Mouse (Mus musculus) liver, embryonic 14.5 days (tissue): ENCODE results near the gene Lamp1. TPM values are rescaled to one million over a fixed set of nuclear protein-coding genes. Genes with fewer than 3 reads are reported as not detected.

Experiments used
- ATAC-seq: fragments of 200-750 bp; cut with Nextera tagmentation; 2 replicates; pipeline ENCODE4 v1.8.0; 2017; ENCODE audit warnings: moderate number of reproducible peaks, mild to moderate bottlenecking, moderate library complexity; ENCODE audit not compliant: insufficient read depth
- DNase-seq, 3 experiments: peaks; one replicate each; pipeline ENCODE4 v3.0.0-alpha.2; 2012 to 2013; ENCODE audit warnings: low read depth in 3 of 3, low spot score in 3 of 3
- H3K27ac ChIP-seq: fragments of 300-500 bp; sonication (generic); 2 replicates; pipeline ENCODE4 v1.5.1; 2014; ENCODE audit warnings: moderate library complexity, mild to moderate bottlenecking, control low read depth, inconsistent platforms
- H3K27me3 ChIP-seq: fragments of 300-500 bp; sonication (generic); 2 replicates; pipeline ENCODE4 v1.6.1; 2014; ENCODE audit warnings: mild to moderate bottlenecking, low read length, moderate library complexity; ENCODE audit not compliant: control insufficient read depth, insufficient read depth
- H3K36me3 ChIP-seq: fragments of 300-500 bp; sonication (generic); replicated peaks from 2 replicates; pipeline ENCODE4 v1.6.1; 2014; ENCODE audit warnings: low read depth; ENCODE audit not compliant: control insufficient read depth, insufficient read depth
- H3K4me1 ChIP-seq, 2 experiments: fragments of 200-500 bp in 1 of 2; fragments of 300-500 bp in 1 of 2; sonication (generic) in 1 of 2; replicated peaks; 2 replicates each; pipeline ENCODE4 v1.6.1; 2012 to 2014; ENCODE audit warnings: antibody characterized with exemption in 1 of 2, inconsistent platforms in 1 of 2, low read length in 1 of 2; ENCODE audit not compliant: control insufficient read depth in 2 of 2, insufficient read depth in 2 of 2
- H3K4me2 ChIP-seq: fragments of 300-500 bp; sonication (generic); 2 replicates; pipeline ENCODE4 v1.6.1; 2014; ENCODE audit warnings: low read depth, mild to moderate bottlenecking, control low read depth, moderate library complexity
- H3K4me3 ChIP-seq, 2 experiments: fragments of 200-500 bp in 1 of 2; fragments of 300-500 bp in 1 of 2; sonication (generic) in 1 of 2; 2 replicates each; pipeline ENCODE4 v1.5.1; 2012 to 2014; ENCODE audit warnings: low read depth in 2 of 2, low read length in 2 of 2, mild to moderate bottlenecking in 2 of 2, control low read depth in 1 of 2, inconsistent platforms in 1 of 2, moderate library complexity in 1 of 2; ENCODE audit not compliant: insufficient read depth in 1 of 2
- H3K9ac ChIP-seq: fragments of 300-500 bp; sonication (generic); replicated peaks from 2 replicates; pipeline ENCODE4 v1.6.1; 2014; ENCODE audit warnings: mild to moderate bottlenecking, control low read depth, moderate library complexity
- H3K9me3 ChIP-seq: fragments of 300-500 bp; sonication (generic); 2 replicates; pipeline ENCODE4 v1.6.1; 2016; ENCODE audit warnings: low read length, mixed read lengths; ENCODE audit not compliant: control insufficient read depth
- CTCF ChIP-seq: IDR thresholded peaks from 2 replicates; pipeline ENCODE4 v1.5.1; 2016; ENCODE audit warnings: antibody characterized with exemption, low read depth, control low read depth
- EP300 ChIP-seq: IDR thresholded peaks from 2 replicates; pipeline ENCODE4 v1.6.1; 2016; ENCODE audit warnings: antibody characterized with exemption, low read depth
- WGBS: fragments of 180-500 bp; shearing (Covaris S2); extraction: QIAGEN DNeasy Blood & Tissue Kit; methylation state at CpG from one replicate; pipeline ENCODE4 v1.1.7; 2014; ENCODE audit not compliant: insufficient replicate concordance; 5-methylcytosine and 5-hydroxymethylcytosine counted together
- polyA plus RNA-seq, 2 experiments: library from polyadenylated mRNA; depleted of rRNA in 1 of 2; stranded (reverse) in 1 of 2; unstranded in 1 of 2; fragments of >200 nt; fragmentation: Nextera tagmentation in 1 of 2; extraction: Ambion mirVana in 1 of 2; gene quantifications; 2 replicates each; pipeline versions ENCODE4 v1.2.1 to v1.2.3; 2012 to 2014

Gene Lamp1
- polyA plus RNA-seq, 2 experiments, result 137 to 178 TPM

DNA sequence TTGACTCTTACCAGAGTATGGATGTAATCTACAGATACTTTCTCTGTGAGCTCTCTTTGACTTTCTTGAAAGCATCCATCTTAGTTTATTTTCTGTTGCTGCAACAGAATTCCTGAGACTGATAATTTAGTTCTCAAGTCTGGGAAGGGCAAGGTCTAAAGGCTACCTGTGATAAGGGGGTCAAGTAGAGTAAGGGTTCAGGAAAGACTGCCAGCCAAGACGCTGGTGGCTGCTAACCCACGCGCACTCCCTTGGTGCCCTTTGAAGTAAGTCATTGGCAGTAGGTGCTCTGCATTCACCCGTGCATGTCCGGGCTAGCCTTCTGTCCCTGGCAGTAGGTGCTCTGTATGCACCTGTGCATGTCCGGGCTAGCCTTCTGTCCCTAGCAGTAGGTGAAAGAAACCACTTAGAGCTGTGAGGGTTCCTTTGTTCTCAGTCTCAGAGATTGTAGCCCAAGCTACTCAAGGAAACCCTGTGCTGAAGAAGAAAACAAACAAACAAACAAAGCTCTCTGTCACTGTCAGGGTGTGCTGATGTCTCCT, 19.2 kb upstream of the Lamp1 start:
- TF ChIP-seq CTCF, result no peak
- no peak for TF ChIP-seq EP300
- ATAC-seq, result no peak
- H3K4me3 ChIP-seq, result no peak overlapping the region

DNA sequence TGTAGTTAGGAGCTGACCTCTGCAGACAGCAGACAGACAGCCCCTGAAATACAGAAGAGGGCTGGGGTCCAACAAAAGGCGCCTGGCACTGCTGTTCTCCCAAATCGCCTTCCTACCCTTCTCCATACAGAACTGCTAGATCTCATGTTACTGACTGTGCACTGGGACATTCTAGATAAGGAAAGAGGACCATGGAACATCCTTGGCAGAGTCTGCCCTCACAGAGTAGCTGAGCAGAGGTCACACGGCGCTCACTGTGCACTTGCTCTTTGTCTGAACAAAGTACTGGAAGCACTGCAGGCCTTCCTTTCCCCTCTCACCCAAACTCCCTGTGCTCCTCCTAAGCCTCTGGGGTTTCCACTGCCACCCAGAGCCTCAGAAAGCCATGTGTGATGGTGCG, 17.3 kb upstream of the Lamp1 start:
- Histone ChIP-seq H3K36me3 (peaks cover 94% of the 10 kb centered on the region), H3K4me1 (no peaks in the 10 kb centered on the region), H3K27ac (no peak overlapping the region), H3K27me3 (no peaks in the 10 kb centered on the region), H3K9ac (no peak overlapping the region), H3K4me2 (no peak overlapping the region), H3K4me3 (no peak overlapping the region), H3K9me3 (no peaks in the 10 kb centered on the region)
- DNase-seq (no peak), ATAC-seq (no peak)
- 83% methylated on average over 5 of the region's 5 CpGs for WGBS
- TF ChIP-seq CTCF, result no peak
- TF ChIP-seq EP300, result no peak

More for the DNA sequence above, 19.2 kb upstream of the Lamp1 start:
- Histone ChIP-seq H3K36me3 (peaks cover 93% of the 10 kb centered on the region), H3K27me3 (no peaks in the 10 kb centered on the region), H3K4me2 (no peak overlapping the region), H3K4me1 (no peaks in the 10 kb centered on the region), H3K9me3 (no peaks in the 10 kb centered on the region), H3K27ac (no peak overlapping the region), H3K9ac (no peak overlapping the region)
- WGBS, result 85% methylated on average over 6 of the region's 6 CpGs
- no peak for DNase-seq

GRCm38 (mm10) chr8:13148476-13148875, 10.5 kb upstream of the Lamp1 start:
- Histone ChIP-seq H3K27me3 (no peaks in the 10 kb centered on the region), H3K4me3 (no peak overlapping the region), H3K36me3 (peaks cover 50% of the 10 kb centered on the region), H3K4me1 (no peaks in the 10 kb centered on the region), H3K9me3 (no peaks in the 10 kb centered on the region), H3K9ac (no peak overlapping the region), H3K27ac (no peak overlapping the region), H3K4me2 (no peak overlapping the region)
- TF ChIP-seq CTCF (no peak), EP300 (no peak)
- DNase-seq, result no peak
- WGBS, result 65% methylated on average over 2 of the region's 2 CpGs
- ATAC-seq, result no peak

DNA sequence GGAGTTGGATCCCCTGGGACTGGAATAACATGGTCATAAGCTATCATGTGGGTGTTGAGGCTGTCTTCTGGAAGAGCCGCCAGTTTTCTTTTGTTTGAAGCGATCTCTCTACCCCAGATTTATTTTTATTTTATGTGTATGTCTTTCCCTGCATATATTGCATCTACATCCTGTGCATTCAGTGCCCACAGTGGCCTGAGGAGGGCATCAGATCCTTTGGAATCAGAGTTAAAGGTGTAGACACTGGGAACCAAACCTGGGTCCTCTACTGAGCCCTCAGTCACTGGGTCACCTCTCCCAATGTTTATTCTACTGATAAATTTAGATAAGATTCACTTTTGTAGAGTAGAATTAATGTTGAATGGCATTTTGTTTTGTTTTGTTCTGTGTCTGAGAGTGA, 9.7 kb upstream of the Lamp1 start:
- Histone ChIP-seq H3K4me3 (no peak overlapping the region), H3K9ac (no peak overlapping the region), H3K27ac (no peak overlapping the region), H3K9me3 (no peaks in the 10 kb centered on the region), H3K27me3 (no peaks in the 10 kb centered on the region), H3K4me1 (no peaks in the 10 kb centered on the region), H3K4me2 (no peak overlapping the region), H3K36me3 (peaks cover 44% of the 10 kb centered on the region)
- no peak for DNase-seq
- TF ChIP-seq EP300, result no peak
- TF ChIP-seq CTCF, result peak; percentile 30; the same call in 1 of the 2 replicates
- no peak for ATAC-seq
- WGBS, result 85% methylated on average over 2 of the region's 2 CpGs

DNA sequence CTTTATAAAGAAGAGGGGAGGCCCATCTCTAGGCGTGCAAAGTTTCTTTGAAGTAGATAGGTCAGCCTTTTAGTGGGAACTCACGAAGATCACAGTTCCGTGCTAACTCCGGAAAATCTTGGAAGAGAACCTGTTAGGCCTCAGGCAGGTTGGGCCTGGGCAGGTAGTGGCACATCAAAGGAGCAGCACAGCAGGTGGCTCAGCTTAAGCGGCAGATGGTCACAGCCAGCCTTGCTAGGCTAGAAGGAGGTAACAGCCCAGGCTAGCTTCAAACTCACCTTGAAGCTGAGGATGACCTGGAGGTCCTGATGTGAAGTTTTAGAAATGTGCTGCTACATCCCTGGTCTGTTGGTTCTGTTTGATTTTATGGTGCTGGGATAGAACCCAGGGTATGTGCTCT, 9.1 kb upstream of the Lamp1 start:
- TF ChIP-seq EP300, result no peak
- TF ChIP-seq CTCF, result no peak
- Histone ChIP-seq H3K9ac (no peak overlapping the region), H3K9me3 (no peaks in the 10 kb centered on the region), H3K36me3 (peaks cover 38% of the 10 kb centered on the region), H3K27me3 (no peaks in the 10 kb centered on the region), H3K4me3 (no peak overlapping the region), H3K4me1 (no peaks in the 10 kb centered on the region), H3K27ac (no peak overlapping the region), H3K4me2 (no peak overlapping the region)
- no peak for DNase-seq
- no peak for ATAC-seq
- WGBS, result 80% methylated on average over 5 of the region's 5 CpGs
